Mouse (Mus musculus) kidney, embryonic 15.5 days (tissue): ENCODE results near the gene Pgm2l1. TPM values are rescaled to one million over a fixed set of nuclear protein-coding genes. Genes with fewer than 3 reads are reported as not detected.
"Not testable (repeated sequence)": the region's sequence is repeated elsewhere in the genome, so short reads cannot be mapped to it uniquely, and the experiment has no call there.

Experiments
- ATAC-seq: fragments of 200-750 bp; cut with Nextera tagmentation; replicated peaks from 2 replicates; pipeline ENCODE4 v1.8.0; 2017; ENCODE audit warnings: moderate TSS enrichment; ENCODE audit not compliant: low FRiP score
- H3K27ac ChIP-seq: fragments of 300-500 bp; sonication (generic); 2 replicates; pipeline ENCODE4 v1.5.1; 2015; ENCODE audit warnings: mild to moderate bottlenecking, inconsistent platforms
- H3K27me3 ChIP-seq: fragments of 300-500 bp; sonication (generic); 2 replicates; pipeline ENCODE4 v1.6.1; 2015; ENCODE audit warnings: inconsistent platforms
- H3K36me3 ChIP-seq: fragments of 300-500 bp; sonication (generic); 2 replicates; pipeline ENCODE4 v1.6.1; 2015; ENCODE audit warnings: inconsistent platforms
- H3K4me1 ChIP-seq: fragments of 300-500 bp; sonication (generic); 2 replicates; pipeline ENCODE4 v1.6.1; 2015; ENCODE audit warnings: inconsistent platforms
- H3K4me2 ChIP-seq: fragments of 300-500 bp; sonication (generic); 2 replicates; pipeline ENCODE4 v1.6.1; 2015; ENCODE audit warnings: moderate library complexity, mild to moderate bottlenecking, inconsistent platforms
- H3K4me3 ChIP-seq: fragments of 300-500 bp; sonication (generic); replicated peaks from 2 replicates; pipeline ENCODE4 v1.5.1; 2015; ENCODE audit warnings: mild to moderate bottlenecking, inconsistent platforms
- H3K9ac ChIP-seq: fragments of 300-500 bp; sonication (generic); 2 replicates; pipeline ENCODE4 v1.6.1; 2015; ENCODE audit warnings: mild to moderate bottlenecking, inconsistent platforms
- H3K9me3 ChIP-seq: fragments of 300-500 bp; sonication (generic); replicated peaks from 2 replicates; pipeline ENCODE4 v1.6.1; 2016; ENCODE audit warnings: inconsistent platforms
- WGBS: fragments of 180-500 bp; shearing (Covaris S2); methylation state at CpG from one replicate; pipeline ENCODE4 v1.1.7; 2015; ENCODE audit warnings: mixed read lengths; 5-methylcytosine and 5-hydroxymethylcytosine counted together
- polyA plus RNA-seq: library from polyadenylated mRNA; unstranded; fragments of >200 nt; fragmentation: Nextera tagmentation; extraction: Ambion mirVana; gene quantifications from 2 replicates; pipeline ENCODE4 v1.2.1, GENCODE M21; 2015

The Pgm2l1 gene
- polyA plus RNA-seq, 1 experiment from 2014 or later = 3.8 TPM

GRCm38 (mm10) chr7:100231661-100232060 is 4.5 kb downstream of the Pgm2l1 start:
- H3K4me1 ChIP-seq = peaks cover 14% of the 10 kb centered on the region
- ATAC-seq = no peak
- H3K9me3 ChIP-seq = no peaks in the 10 kb centered on the region
- no peaks in the 10 kb centered on the region; the same call in 1 of the 2 replicates for H3K27me3 ChIP-seq
- no peak overlapping the region for H3K4me3 ChIP-seq
- H3K4me2 ChIP-seq = no peak overlapping the region
- no peak overlapping the region for H3K27ac ChIP-seq
- no peaks in the 10 kb centered on the region for H3K36me3 ChIP-seq
- 34% methylated on average over 1 of the region's 1 CpGs for WGBS
- no peak overlapping the region for H3K9ac ChIP-seq

DNA sequence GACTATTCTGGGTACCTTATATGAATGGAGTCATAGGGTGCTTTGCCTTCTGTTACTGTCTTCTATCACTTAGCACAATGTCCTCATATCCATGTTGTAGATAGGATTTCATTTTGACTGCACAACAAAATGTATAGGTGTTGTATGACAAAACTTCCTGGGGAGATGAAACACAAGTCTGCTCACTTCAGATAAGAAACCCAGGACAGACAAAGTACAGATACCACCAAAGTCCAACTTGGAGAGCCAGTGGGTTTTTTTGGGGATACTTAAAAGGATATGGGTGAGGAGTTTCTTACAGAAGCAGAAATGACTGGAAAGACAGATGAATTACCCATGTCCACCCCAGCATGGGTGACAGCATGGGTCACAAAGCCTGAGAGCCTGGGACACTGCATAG is 6.5 kb downstream of the Pgm2l1 start:
- Histone ChIP-seq H3K4me3 (no peak overlapping the region), H3K4me1 (peaks cover 5% of the 10 kb centered on the region; the same call in 1 of the 2 replicates), H3K27ac (no peak overlapping the region), H3K36me3 (no peaks in the 10 kb centered on the region), H3K27me3 (no peaks in the 10 kb centered on the region), H3K4me2 (no peak overlapping the region), H3K9me3 (no peaks in the 10 kb centered on the region), H3K9ac (no peak overlapping the region)
- ATAC-seq = no peak

GRCm38 (mm10) chr7:100234264-100234885 is 7.2 kb downstream of the Pgm2l1 start:
- WGBS = 65% methylated on average over 7 of the region's 7 CpGs
- 0 out of 2 replicates have a peak, but pooled peaks have one; percentile 12 for ATAC-seq
- Histone ChIP-seq H3K4me2 (no peak overlapping the region), H3K27me3 (no peaks in the 10 kb centered on the region), H3K36me3 (no peaks in the 10 kb centered on the region), H3K9ac (no peak overlapping the region), H3K9me3 (no peaks in the 10 kb centered on the region), H3K27ac (no peak overlapping the region), H3K4me1 (peaks cover 4% of the 10 kb centered on the region; the same call in 1 of the 2 replicates), H3K4me3 (no peak overlapping the region)

GRCm38 (mm10) chr7:100238271-100238670 is 11.1 kb downstream of the Pgm2l1 start:
- no peak overlapping the region for H3K4me2 ChIP-seq
- no peak overlapping the region for H3K9ac ChIP-seq
- no peaks in the 10 kb centered on the region for H3K27me3 ChIP-seq
- H3K9me3 ChIP-seq = no peaks in the 10 kb centered on the region
- H3K27ac ChIP-seq = no peak overlapping the region
- H3K4me3 ChIP-seq = no peak overlapping the region
- H3K4me1 ChIP-seq = peaks cover 8% of the 10 kb centered on the region; the same call in 1 of the 2 replicates
- H3K36me3 ChIP-seq = no peaks in the 10 kb centered on the region
- 76% methylated on average over 1 of the region's 1 CpGs for WGBS
- ATAC-seq = no peak

DNA sequence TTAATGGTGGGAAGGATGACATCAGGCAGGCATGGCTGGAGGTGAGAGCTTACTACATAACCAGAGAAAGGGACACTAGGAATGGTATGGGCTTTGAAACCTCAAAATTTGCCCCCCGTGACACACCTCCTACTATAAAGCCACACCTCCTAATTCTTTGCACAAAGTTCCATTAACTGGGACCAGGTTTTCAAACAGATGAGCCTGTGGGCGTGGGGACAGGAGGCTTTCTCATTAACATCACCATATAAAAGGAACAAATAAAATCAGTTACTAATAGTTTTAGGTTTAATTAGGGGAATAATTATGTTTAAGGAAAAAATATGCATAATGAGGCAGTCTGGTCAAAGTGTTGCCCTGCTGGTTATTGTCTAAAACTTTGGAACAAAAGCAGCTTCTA is 13.4 kb downstream of the Pgm2l1 start:
- 0 out of 2 replicates have a peak, but pooled peaks cover 4% of the 10 kb centered on the region for H3K4me1 ChIP-seq
- H3K27me3 ChIP-seq = no peaks in the 10 kb centered on the region
- WGBS = 74% methylated on average over 2 of the region's 2 CpGs
- no peak overlapping the region for H3K4me3 ChIP-seq
- no peak overlapping the region for H3K27ac ChIP-seq
- ATAC-seq = no peak
- H3K36me3 ChIP-seq = no peaks in the 10 kb centered on the region
- no peak overlapping the region for H3K4me2 ChIP-seq
- H3K9me3 ChIP-seq = no peaks in the 10 kb centered on the region
- no peak overlapping the region for H3K9ac ChIP-seq

- no peak overlapping the region for H3K9ac ChIP-seq
- H3K27ac ChIP-seq = no peak overlapping the region
Observed at GRCm38 (mm10) chr7:100243007-100243406, 15.8 kb downstream of the Pgm2l1 start.

GRCm38 (mm10) chr7:100244225-100244624 is 17.0 kb downstream of the Pgm2l1 start:
- no peak overlapping the region for H3K4me3 ChIP-seq
- H3K27ac ChIP-seq = no peak overlapping the region
- 91% methylated on average over 4 of the region's 4 CpGs for WGBS
- H3K9me3 ChIP-seq = no peaks in the 10 kb centered on the region
- no peak overlapping the region for H3K9ac ChIP-seq
- ATAC-seq = no peak
- 0 out of 2 replicates have a peak, but pooled peaks cover 4% of the 10 kb centered on the region for H3K4me1 ChIP-seq
- H3K36me3 ChIP-seq = no peaks in the 10 kb centered on the region
- no peak overlapping the region for H3K4me2 ChIP-seq
- H3K27me3 ChIP-seq = no peaks in the 10 kb centered on the region

More at GRCm38 (mm10) chr7:100243007-100243406, 15.8 kb downstream of the Pgm2l1 start:
- H3K4me1 ChIP-seq = 0 out of 2 replicates have a peak, but pooled peaks cover 4% of the 10 kb centered on the region
- no peak overlapping the region for H3K4me2 ChIP-seq
- no peaks in the 10 kb centered on the region for H3K27me3 ChIP-seq
- 100% methylated on average over 1 of the region's 1 CpGs for WGBS
- no peaks in the 10 kb centered on the region for H3K36me3 ChIP-seq
- no peak for ATAC-seq
- H3K4me3 ChIP-seq = no peak overlapping the region
- no peaks in the 10 kb centered on the region for H3K9me3 ChIP-seq

DNA sequence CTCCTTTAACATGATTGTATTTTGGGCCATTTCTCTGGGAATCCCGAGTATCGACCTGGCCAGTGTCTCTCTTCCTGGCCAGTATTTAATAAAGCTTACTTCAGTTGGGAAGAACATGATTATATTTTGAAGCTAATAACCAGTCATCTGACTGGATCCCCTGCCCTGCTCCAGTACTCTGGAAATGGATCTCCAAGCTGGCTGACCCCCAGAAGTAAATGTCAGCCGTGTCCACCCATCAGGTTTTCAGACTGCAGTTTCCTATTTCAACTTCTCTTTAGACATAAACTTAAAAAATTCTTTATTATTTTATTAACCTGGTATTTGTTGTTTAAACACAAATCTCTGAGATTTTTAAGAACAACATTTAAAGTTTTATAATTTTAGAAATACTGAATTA is 18.0 kb downstream of the Pgm2l1 start:
- no peak for ATAC-seq
- Histone ChIP-seq H3K27me3 (no peaks in the 10 kb centered on the region), H3K9me3 (no peaks in the 10 kb centered on the region), H3K4me2 (no peak overlapping the region), H3K9ac (no peak overlapping the region), H3K36me3 (no peaks in the 10 kb centered on the region), H3K27ac (no peak overlapping the region), H3K4me3 (no peak overlapping the region), H3K4me1 (0 out of 2 replicates have a peak, but pooled peaks cover 3% of the 10 kb centered on the region)
- 89% methylated on average over 3 of the region's 3 CpGs for WGBS

GRCm38 (mm10) chr7:100250667-100251066 is 23.5 kb downstream of the Pgm2l1 start:
- Histone ChIP-seq H3K27me3 (no peaks in the 10 kb centered on the region), H3K4me3 (no peak overlapping the region), H3K27ac (no peak overlapping the region), H3K9ac (no peak overlapping the region), H3K4me2 (no peak overlapping the region), H3K36me3 (peaks cover 24% of the 10 kb centered on the region), H3K9me3 (no peaks in the 10 kb centered on the region), H3K4me1 (no peaks in the 10 kb centered on the region)
- ATAC-seq = no peak
- 93% methylated on average over 5 of the region's 5 CpGs for WGBS

GRCm38 (mm10) chr7:100262350-100262749 is 35.2 kb downstream of the Pgm2l1 start:
- no peak overlapping the region for H3K4me3 ChIP-seq
- H3K9me3 ChIP-seq = no peaks in the 10 kb centered on the region
- H3K27ac ChIP-seq = no peak overlapping the region
- no peaks in the 10 kb centered on the region for H3K27me3 ChIP-seq
- peaks cover 16% of the 10 kb centered on the region; the same call in 1 of the 2 replicates for H3K36me3 ChIP-seq
- no peaks in the 10 kb centered on the region for H3K4me1 ChIP-seq
- no peak for ATAC-seq
- no peak overlapping the region for H3K4me2 ChIP-seq
- 88% methylated on average over 3 of the region's 3 CpGs for WGBS
- H3K9ac ChIP-seq = no peak overlapping the region

DNA sequence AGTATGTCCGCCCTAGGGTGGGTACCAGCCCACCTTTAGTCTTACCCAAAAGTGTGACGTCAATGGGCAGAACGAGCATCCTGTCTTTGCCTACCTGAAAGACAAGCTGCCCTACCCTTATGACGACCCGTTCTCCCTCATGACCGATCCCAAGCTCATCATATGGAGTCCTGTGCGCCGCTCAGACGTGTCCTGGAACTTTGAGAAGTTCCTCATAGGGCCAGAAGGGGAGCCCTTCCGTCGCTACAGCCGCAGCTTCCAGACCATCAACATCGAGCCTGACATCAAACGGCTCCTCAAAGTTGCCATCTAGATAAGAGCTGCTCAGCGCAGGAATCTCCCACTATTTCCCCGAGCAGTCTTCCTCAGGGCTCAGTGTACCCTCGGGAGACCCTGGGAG is 37.7 kb downstream of the Pgm2l1 start:
- H3K27ac ChIP-seq, H3K9me3 ChIP-seq, H3K27me3 ChIP-seq, H3K4me3 ChIP-seq, ATAC-seq, H3K9ac ChIP-seq, H3K4me1 ChIP-seq, H3K4me2 ChIP-seq: not testable (repeated sequence)
- peaks cover 26% of the 10 kb centered on the region; the same call in 1 of the 2 replicates for H3K36me3 ChIP-seq
- whole genome bisulfite sequencing = 65% methylated on average over 17 of the region's 17 CpGs

DNA sequence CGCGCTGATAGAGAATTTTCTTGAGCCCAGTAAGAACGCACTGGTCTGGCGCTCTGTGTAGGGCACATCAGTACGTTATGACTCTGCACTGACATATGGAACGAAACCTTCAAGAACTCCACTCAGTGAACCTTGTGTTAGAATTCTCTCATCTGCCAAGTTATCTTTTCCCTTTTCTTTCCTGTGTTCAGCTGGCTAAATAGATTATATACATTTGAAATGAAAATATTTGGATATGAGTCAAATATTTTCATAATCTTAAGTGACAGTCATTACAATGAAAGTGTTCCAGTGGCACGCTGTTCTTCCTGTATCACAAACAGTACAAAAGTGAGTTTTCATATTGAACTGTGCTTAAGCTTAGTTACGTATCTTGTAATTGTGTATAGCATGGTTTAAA is 45.2 kb downstream of the Pgm2l1 start:
- Histone ChIP-seq H3K36me3 (peaks cover 21% of the 10 kb centered on the region), H3K27ac (no peak overlapping the region), H3K4me1 (no peaks in the 10 kb centered on the region), H3K9ac (no peak overlapping the region), H3K27me3 (no peaks in the 10 kb centered on the region), H3K4me3 (no peak overlapping the region), H3K9me3 (no peaks in the 10 kb centered on the region), H3K4me2 (no peak overlapping the region)
- ATAC-seq = no peak
- 96% methylated on average over 8 of the region's 8 CpGs for WGBS

- Histone ChIP-seq H3K4me1 (no peaks in the 10 kb centered on the region), H3K9me3 (no peaks in the 10 kb centered on the region), H3K27me3 (no peaks in the 10 kb centered on the region), H3K4me3 (no peak overlapping the region), H3K27ac (no peak overlapping the region), H3K9ac (no peak overlapping the region), H3K4me2 (no peak overlapping the region), H3K36me3 (peaks cover 11% of the 10 kb centered on the region; the same call in 1 of the 2 replicates)
- ATAC-seq = no peak
- 78% methylated on average over 6 of the region's 6 CpGs for WGBS
Observed at GRCm38 (mm10) chr7:100274507-100274906, 47.3 kb downstream of the Pgm2l1 start.
